Mouse (Mus musculus) CD8-positive naive resting alpha-beta T cell, adult 57 days (primary cell): ENCODE data around the gene Sntg2. TPM values are rescaled to one million over a fixed set of nuclear protein-coding genes. Genes with fewer than 3 reads are reported as not detected.

ENCODE experiments used
- total RNA-seq: library from RNA; stranded (reverse); gene quantifications from one replicate; pipeline ENCODE4 v1.2.4, GENCODE M21; 2023

The Sntg2 gene
- total RNA-seq, result not detected

DNA sequence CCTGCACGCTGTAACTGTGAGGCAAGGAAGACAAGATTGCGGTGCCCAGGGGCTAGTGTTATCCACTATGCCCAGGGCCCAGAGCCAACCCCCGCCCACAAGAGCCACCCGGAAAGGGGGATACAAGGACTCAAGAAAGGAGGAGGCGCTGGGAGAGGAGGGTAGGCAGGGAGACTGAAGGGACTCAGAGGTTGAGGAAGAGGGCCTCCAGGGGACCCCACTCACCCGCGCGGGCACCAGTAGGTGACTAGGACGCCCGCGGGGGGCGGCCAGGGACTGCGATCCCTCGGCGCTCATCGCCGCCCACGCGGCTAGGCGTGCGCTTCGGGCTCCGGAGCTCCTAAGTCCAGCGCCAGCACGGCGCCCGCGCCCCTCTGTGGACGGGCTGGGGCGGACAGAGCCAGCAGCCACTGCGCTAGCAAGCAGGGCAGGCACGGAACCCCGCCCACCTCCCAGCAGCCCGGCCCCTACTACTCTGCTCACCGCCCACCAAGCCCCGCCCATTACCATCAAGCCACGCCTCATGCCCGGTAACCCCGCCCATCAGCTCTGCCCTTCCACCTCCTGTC is at the start of gene Sntg2:
Gene Sntg2 (minus strand): TSS at position 443 of the 569 bp plus-strand sequence.

DNA sequence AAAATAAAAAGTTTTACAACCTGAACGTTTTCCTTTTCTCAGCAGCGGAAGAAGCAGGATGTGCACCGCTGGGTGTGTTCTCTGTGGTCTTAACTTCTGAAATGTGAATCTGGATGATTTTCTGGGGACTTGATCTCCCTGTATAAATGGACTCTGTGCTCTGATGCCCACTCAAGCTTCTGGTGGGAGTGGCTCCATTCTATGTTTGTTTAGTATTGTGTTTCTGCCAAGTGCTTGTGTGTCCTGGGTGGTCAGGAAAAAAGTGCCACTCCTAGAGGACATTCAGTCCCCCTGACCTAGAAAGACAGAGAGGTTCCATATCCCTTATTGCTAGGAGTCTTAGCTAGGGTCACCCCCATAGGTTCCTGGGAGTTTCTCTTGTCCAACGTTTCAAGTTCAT is 240.7 kb downstream of the Sntg2 start, which contains the start of gene Tpo:
Gene Tpo (minus strand): TSS at position 101 of the 400 bp plus-strand sequence.

Other genes with a start within 250 kb of the Sntg2 start
- not detected for gene Tpo, start 240.8 kb downstream of the Sntg2 start, total RNA-seq
- gene Tmem18, start 211.1 kb upstream of the Sntg2 start, total RNA-seq, result 11.9 TPM